Mouse (Mus musculus) G1E (cell line): Measurements from ENCODE around the gene Cym.

Experiments
- CTCF ChIP-seq: IDR thresholded peaks from 2 replicates; pipeline ENCODE4 v1.5.1; 2012; ENCODE audit warnings: low read depth, low read length, inconsistent platforms, mixed read lengths
- GATA1 ChIP-seq: IDR thresholded peaks from 2 replicates; pipeline ENCODE4 v1.6.1; 2012; ENCODE audit warnings: borderline replicate concordance, low read length, inconsistent platforms, mixed read lengths
- GATA2 ChIP-seq: IDR thresholded peaks from 2 replicates; pipeline ENCODE4 v1.6.1; 2012; ENCODE audit warnings: low read depth, low read length, inconsistent platforms, borderline replicate concordance
- TAL1 ChIP-seq: conservative IDR thresholded peaks from 2 replicates; pipeline ENCODE4 v1.6.1; 2012; ENCODE audit warnings: low read depth, low read length, inconsistent platforms, mixed read lengths

GRCm38 (mm10) chr3:107185597-107185996 lies 35.9 kb downstream of the Cym start:
- no peak for TF ChIP-seq CTCF
- TF ChIP-seq TAL1: no peak
- no peak for TF ChIP-seq GATA2
- TF ChIP-seq GATA1: no peak
